In the genomic region with DNA sequence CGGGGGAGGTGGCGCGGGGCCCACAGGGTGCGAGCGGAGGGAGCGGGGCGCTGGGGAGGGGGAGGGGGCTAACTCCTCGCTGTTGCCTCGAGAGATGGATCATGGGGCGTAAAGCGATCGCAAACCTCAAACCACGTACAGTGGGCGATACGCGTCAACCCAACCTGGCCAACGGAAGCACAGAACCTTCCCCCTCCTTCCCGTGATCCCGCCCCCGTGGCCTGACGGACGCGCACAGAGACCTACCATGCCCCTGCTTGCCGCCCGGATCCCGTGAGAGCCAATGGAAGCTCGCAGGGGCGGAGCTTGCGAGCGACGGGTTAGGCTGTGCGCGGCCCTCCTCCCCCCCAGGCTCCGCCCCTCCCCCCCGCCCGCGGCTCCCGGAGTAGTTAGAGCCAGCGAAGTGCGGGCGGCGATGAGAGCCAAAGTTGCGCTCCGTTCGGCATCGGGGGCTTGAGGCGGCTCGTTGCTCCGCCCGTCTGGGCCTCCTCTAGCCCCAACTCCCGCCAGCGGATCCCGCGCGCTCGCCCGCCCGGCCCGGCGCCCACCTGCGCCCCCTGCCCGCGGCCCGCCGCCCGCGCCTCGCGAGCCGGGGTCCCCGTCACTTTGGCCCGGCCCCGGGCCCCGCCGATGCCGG, we compare ENCODE assay signal across 8 mouse cellular contexts. TPM values are rescaled to one million over a fixed set of nuclear protein-coding genes. Genes with fewer than 3 reads are reported as not detected.
DNase-seq lines count a peak whose midpoint lies in the region; ATAC-seq and TF ChIP-seq lines count a peak whose summit lies in the region.

A gene (plus strand): TSS at position 376 of the 637 bp plus-strand sequence.

- no peaks in the 10 kb centered on the region for H3K36me3 ChIP-seq in hindbrain, postnatal 0 days (ENCODE audit: insufficient read depth, low read length)

- intact Hi-C loops in gastrocnemius, adult 2 months (cut with DNase I) = loop anchor here (5.0 kb wide), 1 partner anchor 47 kb away; no protein-coding TSS in a partner anchor
- intact Hi-C loops in left cerebral cortex, adult 2 months (cut with DNase I) = loop anchor here (5.0 kb wide), 1 partner anchor 47 kb away; no protein-coding TSS in a partner anchor

- no peak for TF ChIP-seq CTCF in gastrocnemius, adult 2 months (IDR thresholded peaks at IDR 0.05)
- no peak for TF ChIP-seq CTCF in hindbrain, postnatal 0 days (IDR thresholded peaks at IDR 0.05; ENCODE audit: low read depth)
- no peak for TF ChIP-seq CTCF in left cerebral cortex, adult 2 months (IDR thresholded peaks at IDR 0.05)

- peak; percentile 88 for ATAC-seq in common myeloid progenitor, adult 5-6 weeks (replicated peaks; ENCODE audit: low read depth, poor library complexity, severe bottlenecking)
- peak; percentile 98 for ATAC-seq in hindbrain, postnatal 0 days
- peak; percentile 91 for ATAC-seq in megakaryocyte, adult 5-6 weeks (ENCODE audit: poor library complexity, severe bottlenecking)

- H3K4me2 ChIP-seq in hindbrain, postnatal 0 days (ENCODE audit: low read depth, low read length) = peak within 1 kb of the TSS; percentile 96

- peak within 1 kb of the TSS; percentile 82 for H3K4me3 ChIP-seq in gastrocnemius, adult 2 months
- peak within 1 kb of the TSS; percentile 79 for H3K4me3 ChIP-seq in hindbrain, postnatal 0 days (ENCODE audit: low read length)
- H3K4me3 ChIP-seq in left cerebral cortex, adult 2 months = peak within 1 kb of the TSS; percentile 93

- no peaks in the 10 kb centered on the region for H3K9me3 ChIP-seq in hindbrain, postnatal 0 days (ENCODE audit: low read length)

- WGBS in hindbrain, postnatal 0 days = under 1% methylated on average over 45 of the region's 76 CpGs

- peak; percentile 100 for DNase-seq in ZHBTc4 (ENCODE audit: low read depth, low spot score)
- peak; percentile 100 for DNase-seq in gastrocnemius, adult 2 months
- peak; percentile 99 for DNase-seq in hindbrain, postnatal 0 days (ENCODE audit: low spot score)
- peak; percentile 99 for DNase-seq in left cerebral cortex, adult 2 months (ENCODE audit: extremely low spot score in 1 of 2, low spot score in 2 of 2)
- peak; percentile 99 for DNase-seq in right cerebral cortex, adult 2 months (ENCODE audit: low spot score in 2 of 2)
- peak; percentile 99 for DNase-seq in urinary bladder, postnatal 14 days (ENCODE audit: low spot score)

- 0 out of 2 replicates have a peak, but pooled peaks cover 4% of the 10 kb centered on the region for H3K4me1 ChIP-seq in hindbrain, postnatal 0 days (ENCODE audit: insufficient read depth, low read length)

- peak within 1 kb of the TSS; percentile 95 for H3K27ac ChIP-seq in gastrocnemius, adult 2 months
- H3K27ac ChIP-seq in hindbrain, postnatal 0 days = peak within 1 kb of the TSS; percentile 95
- peak within 1 kb of the TSS; percentile 95 for H3K27ac ChIP-seq in left cerebral cortex, adult 2 months

- H3K27me3 ChIP-seq in hindbrain, postnatal 0 days (ENCODE audit: insufficient read depth, low read length) = no peaks in the 10 kb centered on the region

- H3K9ac ChIP-seq in hindbrain, postnatal 0 days (replicated peaks; ENCODE audit: low read length) = peak within 1 kb of the TSS; percentile 74

RNA-seq across cellular contexts. Expression of the gene that starts here (rescaled TPM):
- total RNA-seq in common myeloid progenitor, adult 5-6 weeks (2017) = 46.6 and 47.7 TPM in 2 replicates
- total RNA-seq in gastrocnemius, adult 2 months (2021) = 1 to 10 TPM; 6.8 to 8.5 TPM
- total RNA-seq in hindbrain, postnatal 0 days (2014; rRNA removed) = 11.1 and 13.1 TPM in 2 replicates
- polyA plus RNA-seq in hindbrain, postnatal 0 days (2015; fragmentation: Nextera tagmentation; extraction: Ambion mirVana) = 3.0 and 3.1 TPM in 2 replicates
- 10 to 100 TPM; 16.2 to 19.8 TPM for total RNA-seq in left cerebral cortex, adult 2 months (2021)
- 30.6 and 33.5 TPM in 2 replicates for total RNA-seq in megakaryocyte, adult 5-6 weeks (2015)
- 22.8 and 29.4 TPM in 2 replicates for total RNA-seq in megakaryocyte, adult 5-6 weeks (2017)

Comparison
In these comparisons a context has a peak if more than half of its experiments do, and no peak if none do; other contexts are left out.
1. Peak in every context shown above with its lines: DNase-seq, ATAC-seq, H3K4me3 ChIP-seq and H3K27ac ChIP-seq.